Mouse (Mus musculus) neural tube, embryonic 14.5 days (tissue): ENCODE measurements at regions not wholly inside any gene's neighbourhood (a gene's known extent, or its start where the extent isn't known, plus 50 kb on each side); places are given as distances from the start of the nearest gene placed in this dataset.

Experiments
- ATAC-seq: fragments of 200-750 bp; cut with Nextera tagmentation; 2 replicates; pipeline ENCODE4 v1.8.0; 2017; ENCODE audit warnings: low read depth, mild to moderate bottlenecking, moderate TSS enrichment, moderate library complexity
- H3K27ac ChIP-seq: fragments of 300-500 bp; sonication (generic); 2 replicates; pipeline ENCODE4 v1.5.1; 2014; ENCODE audit warnings: low read depth, mild to moderate bottlenecking, control low read depth, low read length, moderate library complexity, mixed read lengths
- H3K27me3 ChIP-seq: fragments of 300-500 bp; sonication (generic); 2 replicates; pipeline ENCODE4 v1.6.1; 2014; ENCODE audit warnings: low read length; ENCODE audit not compliant: control insufficient read depth, insufficient read depth
- H3K36me3 ChIP-seq: fragments of 300-500 bp; sonication (generic); 2 replicates; pipeline ENCODE4 v1.6.1; 2014; ENCODE audit warnings: low read length, mixed read lengths; ENCODE audit not compliant: control insufficient read depth, insufficient read depth
- H3K4me1 ChIP-seq: fragments of 300-500 bp; sonication (generic); 2 replicates; pipeline ENCODE4 v1.6.1; 2014; ENCODE audit warnings: low read length; ENCODE audit not compliant: control insufficient read depth, insufficient read depth
- H3K4me2 ChIP-seq: fragments of 300-500 bp; sonication (generic); 2 replicates; pipeline ENCODE4 v1.6.1; 2014; ENCODE audit warnings: mild to moderate bottlenecking, low read depth, low read length, control low read depth
- H3K4me3 ChIP-seq: fragments of 300-500 bp; sonication (generic); 2 replicates; pipeline ENCODE4 v1.5.1; 2014; ENCODE audit warnings: low read depth, low read length, control low read depth, mixed read lengths
- H3K9ac ChIP-seq: fragments of 300-500 bp; sonication (generic); replicated peaks from 2 replicates; pipeline ENCODE4 v1.6.1; 2014; ENCODE audit warnings: low read depth, mild to moderate bottlenecking, control low read depth, low read length, mixed read lengths
- H3K9me3 ChIP-seq: fragments of 300-500 bp; sonication (generic); 2 replicates; pipeline ENCODE4 v1.6.1; 2016; ENCODE audit warnings: low read length; ENCODE audit not compliant: control insufficient read depth
- WGBS: fragments of 180-500 bp; shearing (Covaris S2); extraction: QIAGEN DNeasy Blood & Tissue Kit; methylation state at CpG from one replicate; pipeline ENCODE4 v1.1.7; 2014; 5-methylcytosine and 5-hydroxymethylcytosine counted together

DNA sequence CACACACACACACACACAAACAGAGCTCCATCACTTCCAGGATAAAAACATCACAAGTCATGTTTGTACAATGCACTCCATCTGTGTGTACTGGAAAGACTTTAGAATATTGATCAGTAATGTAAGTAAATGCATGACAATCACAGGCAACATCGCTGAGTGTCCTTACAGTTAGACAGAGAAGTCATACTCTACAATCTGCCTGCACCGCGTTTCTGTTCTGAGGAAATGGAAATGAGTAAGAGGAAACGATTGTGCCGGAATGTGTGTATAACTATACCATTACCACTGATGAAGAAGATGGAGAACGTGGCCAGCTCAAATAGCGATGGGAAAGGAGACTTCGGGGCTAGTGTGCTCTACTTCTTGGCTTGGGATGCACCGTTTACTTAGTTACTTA lies 210.7 kb downstream of the Dusp6 start:
- no peak for ATAC-seq
- Histone ChIP-seq H3K27me3 (no peaks in the 10 kb centered on the region), H3K4me2 (no peak overlapping the region), H3K9ac (no peak overlapping the region), H3K4me3 (no peak overlapping the region), H3K36me3 (no peaks in the 10 kb centered on the region), H3K9me3 (no peaks in the 10 kb centered on the region), H3K4me1 (no peaks in the 10 kb centered on the region), H3K27ac (no peak overlapping the region)
- 93% methylated on average over 9 of the region's 9 CpGs for WGBS

DNA sequence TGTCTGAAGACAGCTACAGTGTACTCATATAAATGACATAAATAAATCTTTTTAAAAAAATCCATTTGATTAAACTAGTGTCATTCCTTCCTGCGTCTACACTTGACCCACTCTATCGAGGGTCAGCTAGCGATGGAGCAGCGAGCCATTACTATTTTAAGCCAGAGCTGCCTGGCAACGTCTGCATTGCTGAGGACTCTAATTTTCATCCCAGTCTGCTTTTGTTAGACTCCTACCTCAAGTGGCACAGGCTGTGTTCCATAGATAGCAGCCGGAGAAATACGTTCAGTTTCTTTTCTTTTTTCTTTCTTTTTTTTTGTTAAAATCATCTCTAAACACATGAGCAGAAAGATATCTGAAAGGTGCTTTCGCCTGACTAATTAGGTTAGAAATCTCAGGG lies 211.5 kb downstream of the Dusp6 start:
- H3K4me3 ChIP-seq = no peak overlapping the region
- H3K36me3 ChIP-seq = no peaks in the 10 kb centered on the region
- no peak overlapping the region for H3K27ac ChIP-seq
- H3K9me3 ChIP-seq = no peaks in the 10 kb centered on the region
- H3K27me3 ChIP-seq = no peaks in the 10 kb centered on the region
- no peak for ATAC-seq
- no peak overlapping the region for H3K9ac ChIP-seq
- 84% methylated on average over 8 of the region's 8 CpGs for WGBS
- H3K4me1 ChIP-seq = no peaks in the 10 kb centered on the region
- no peak overlapping the region for H3K4me2 ChIP-seq

DNA sequence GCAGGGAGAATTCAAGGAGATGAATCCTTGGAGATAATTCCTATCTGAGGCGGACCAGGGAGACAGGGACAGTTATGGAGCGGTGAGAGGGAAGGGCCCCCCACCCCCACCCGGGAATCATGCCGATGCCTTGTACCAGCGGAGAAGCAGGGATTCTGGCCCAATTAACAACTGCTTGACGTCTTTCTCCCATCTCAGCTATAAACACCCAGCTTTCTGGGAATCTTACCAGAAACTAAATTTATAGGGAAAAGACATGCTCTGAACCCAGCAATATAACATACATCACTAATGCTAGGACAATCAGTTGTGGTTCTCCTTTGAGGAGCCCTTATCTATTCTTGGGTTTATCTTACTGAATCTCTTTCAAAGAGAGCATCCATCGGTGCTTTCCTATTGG lies 213.2 kb downstream of the Dusp6 start:
- Histone ChIP-seq H3K4me1 (no peaks in the 10 kb centered on the region), H3K9me3 (no peaks in the 10 kb centered on the region), H3K9ac (no peak overlapping the region), H3K36me3 (no peaks in the 10 kb centered on the region), H3K4me2 (no peak overlapping the region), H3K4me3 (no peak overlapping the region), H3K27ac (no peak overlapping the region), H3K27me3 (no peaks in the 10 kb centered on the region)
- ATAC-seq = no peak
- WGBS = 76% methylated on average over 7 of the region's 7 CpGs

DNA sequence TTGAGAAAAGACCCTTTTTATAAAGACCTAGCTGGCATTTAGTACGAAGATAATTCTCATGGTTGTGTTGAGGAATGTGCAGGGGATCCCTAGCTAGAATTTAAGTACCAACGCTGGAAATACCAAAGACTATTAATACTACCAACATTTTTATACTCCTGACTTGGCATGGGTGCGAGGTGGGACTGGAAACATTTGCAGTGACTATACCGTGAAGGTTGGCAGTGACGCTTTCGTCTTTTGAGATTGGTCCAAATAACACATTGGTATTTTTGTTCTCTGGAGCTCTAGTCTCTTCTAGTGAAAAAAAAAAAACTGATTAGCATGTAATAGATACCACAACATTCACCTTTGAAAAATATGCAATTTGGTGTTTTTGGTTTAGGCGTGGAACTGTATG lies 213.7 kb downstream of the Dusp6 start:
- Histone ChIP-seq H3K27ac (no peak overlapping the region), H3K36me3 (no peaks in the 10 kb centered on the region), H3K4me2 (no peak overlapping the region), H3K9ac (no peak overlapping the region), H3K9me3 (no peaks in the 10 kb centered on the region), H3K4me3 (no peak overlapping the region), H3K27me3 (no peaks in the 10 kb centered on the region), H3K4me1 (no peaks in the 10 kb centered on the region)
- no peak for ATAC-seq
- 91% methylated on average over 7 of the region's 7 CpGs for WGBS

DNA sequence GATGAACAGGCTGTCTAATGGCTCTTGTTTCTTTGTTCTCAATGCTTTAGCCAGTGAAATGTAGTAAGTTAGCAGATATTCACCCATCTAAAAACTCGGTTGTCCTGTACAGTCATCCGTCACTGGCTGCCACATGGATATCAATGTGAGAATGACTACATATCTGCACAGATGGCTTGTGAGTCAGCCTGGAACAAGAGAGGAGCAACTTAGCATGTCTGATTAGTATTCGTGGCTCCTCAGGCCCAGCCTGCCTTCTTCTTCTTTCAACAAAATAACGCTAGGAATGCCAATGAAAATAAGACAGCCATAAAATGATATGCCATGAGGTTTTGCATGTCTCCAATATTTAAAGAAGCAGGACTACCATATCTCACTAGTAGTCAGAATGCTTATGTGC lies 217.5 kb downstream of the Dusp6 start:
- H3K4me2 ChIP-seq = no peak overlapping the region
- no peaks in the 10 kb centered on the region for H3K36me3 ChIP-seq
- H3K27ac ChIP-seq = no peak overlapping the region
- no peak overlapping the region for H3K4me3 ChIP-seq
- WGBS = 67% methylated on average over 4 of the region's 4 CpGs
- H3K9me3 ChIP-seq = no peaks in the 10 kb centered on the region
- no peaks in the 10 kb centered on the region for H3K4me1 ChIP-seq
- ATAC-seq = no peak
- no peaks in the 10 kb centered on the region for H3K27me3 ChIP-seq
- no peak overlapping the region for H3K9ac ChIP-seq

DNA sequence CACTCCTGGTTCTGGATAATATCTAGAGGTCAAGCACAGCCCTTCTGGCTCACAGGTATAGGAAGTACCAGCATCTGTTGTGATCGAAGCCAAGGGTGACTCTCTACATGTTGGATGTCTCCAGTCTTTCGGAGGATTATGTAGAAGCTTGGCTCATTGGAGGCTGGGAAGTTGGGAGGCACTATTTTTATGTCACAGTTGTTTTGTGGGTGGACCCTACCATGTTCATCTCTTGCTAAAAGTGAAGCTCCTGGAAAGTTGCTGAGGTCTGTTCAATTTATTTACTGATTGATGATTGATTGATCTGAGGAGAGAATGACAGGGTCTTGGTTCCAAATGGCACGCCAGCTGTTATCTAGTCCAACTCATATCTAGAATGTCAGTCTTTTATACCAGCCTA lies 219.0 kb downstream of the Dusp6 start:
- Histone ChIP-seq H3K4me2 (no peak overlapping the region), H3K9ac (no peak overlapping the region), H3K4me3 (no peak overlapping the region), H3K4me1 (no peaks in the 10 kb centered on the region), H3K36me3 (no peaks in the 10 kb centered on the region), H3K9me3 (no peaks in the 10 kb centered on the region), H3K27me3 (no peaks in the 10 kb centered on the region), H3K27ac (no peak overlapping the region)
- no peak for ATAC-seq
- WGBS = 96% methylated on average over 3 of the region's 3 CpGs

DNA sequence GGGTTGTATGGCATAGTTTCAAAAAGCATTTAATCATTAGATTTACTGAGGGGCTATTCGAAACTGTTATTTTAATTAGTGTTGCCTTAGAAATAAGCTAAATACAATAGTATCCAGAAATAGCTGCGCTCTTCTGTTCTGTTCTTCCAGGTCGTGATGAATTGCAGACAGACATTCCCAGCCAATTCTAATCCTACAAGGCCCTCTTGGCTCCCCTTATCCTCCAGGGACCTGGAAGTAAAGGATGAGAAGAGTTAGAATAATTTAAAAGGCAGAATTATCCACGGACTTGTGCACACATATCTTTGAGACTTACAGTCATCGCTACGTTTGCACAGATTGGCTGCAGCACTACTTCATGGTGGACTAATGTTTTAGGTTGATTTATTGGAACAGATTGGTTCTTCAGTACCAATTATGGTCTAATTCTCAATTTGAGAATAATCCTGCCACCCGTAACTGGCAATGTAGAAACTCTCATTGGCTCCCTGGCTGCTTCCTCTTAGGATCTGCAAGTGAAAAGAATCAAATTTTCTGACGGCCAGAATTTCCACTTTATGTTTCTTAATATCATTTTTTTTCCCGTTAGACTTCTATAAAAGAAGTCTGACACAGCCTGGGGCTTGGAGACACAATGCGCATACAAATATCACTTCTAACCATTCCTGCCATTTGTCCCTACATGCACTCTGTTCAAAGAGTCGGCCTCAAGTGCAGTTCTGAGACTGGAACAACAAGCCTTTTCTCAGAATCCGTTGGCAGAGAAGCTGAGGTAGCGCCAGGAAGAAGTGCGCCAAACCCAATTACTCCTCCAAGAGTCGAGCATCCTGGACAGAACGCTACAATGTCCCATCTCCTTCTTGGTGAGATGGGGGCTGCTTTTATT lies 225.4 kb downstream of the Dusp6 start:
- Histone ChIP-seq H3K36me3 (no peaks in the 10 kb centered on the region), H3K9ac (no peak overlapping the region), H3K27me3 (no peaks in the 10 kb centered on the region), H3K9me3 (no peaks in the 10 kb centered on the region), H3K27ac (no peak overlapping the region), H3K4me1 (no peaks in the 10 kb centered on the region), H3K4me3 (no peak overlapping the region), H3K4me2 (no peak overlapping the region)
- 71% methylated on average over 16 of the region's 16 CpGs for WGBS
- ATAC-seq = peak; percentile 51; the same call in 1 of the 2 replicates

DNA sequence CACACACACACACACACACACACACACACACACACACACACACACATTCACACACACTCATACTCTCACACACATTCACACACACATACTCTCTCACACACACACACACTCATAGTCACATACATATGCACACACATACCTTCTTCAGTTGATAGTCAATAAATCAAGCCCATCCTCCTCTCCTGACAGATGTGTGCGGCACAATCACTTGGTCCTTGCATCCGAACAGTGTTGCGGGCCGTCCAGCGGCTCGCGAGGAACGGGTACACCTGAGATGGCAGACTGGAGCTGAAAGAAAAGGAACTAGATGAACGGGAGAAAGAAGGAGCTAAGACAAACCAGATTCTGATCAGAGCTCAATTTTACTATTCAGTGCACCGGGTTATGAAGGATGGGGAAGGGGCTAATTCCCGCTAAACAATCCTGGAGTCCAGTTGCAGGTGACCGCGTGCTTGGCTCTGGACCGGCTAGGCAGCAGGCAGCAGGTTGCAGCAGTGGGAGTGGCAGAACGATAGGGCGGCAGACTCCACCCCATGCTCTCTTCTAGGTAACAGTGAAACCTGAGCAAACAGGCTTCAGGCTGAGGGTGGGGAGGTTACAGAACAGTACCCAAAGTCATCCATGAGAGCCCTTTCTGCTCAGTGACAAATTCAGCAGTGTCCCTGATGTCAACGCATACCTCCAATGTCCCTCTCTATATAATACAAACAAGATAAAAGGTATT lies 247.8 kb downstream of the Csl start:
- no peaks in the 10 kb centered on the region for H3K27me3 ChIP-seq
- 76% methylated on average over 17 of the region's 17 CpGs for WGBS
- no peaks in the 10 kb centered on the region for H3K4me1 ChIP-seq
- no peak for ATAC-seq
- no peaks in the 10 kb centered on the region for H3K36me3 ChIP-seq
- no peak overlapping the region for H3K27ac ChIP-seq
- H3K9ac ChIP-seq = no peak overlapping the region
- no peak overlapping the region for H3K4me2 ChIP-seq
- no peak overlapping the region for H3K4me3 ChIP-seq
- no peaks in the 10 kb centered on the region for H3K9me3 ChIP-seq

DNA sequence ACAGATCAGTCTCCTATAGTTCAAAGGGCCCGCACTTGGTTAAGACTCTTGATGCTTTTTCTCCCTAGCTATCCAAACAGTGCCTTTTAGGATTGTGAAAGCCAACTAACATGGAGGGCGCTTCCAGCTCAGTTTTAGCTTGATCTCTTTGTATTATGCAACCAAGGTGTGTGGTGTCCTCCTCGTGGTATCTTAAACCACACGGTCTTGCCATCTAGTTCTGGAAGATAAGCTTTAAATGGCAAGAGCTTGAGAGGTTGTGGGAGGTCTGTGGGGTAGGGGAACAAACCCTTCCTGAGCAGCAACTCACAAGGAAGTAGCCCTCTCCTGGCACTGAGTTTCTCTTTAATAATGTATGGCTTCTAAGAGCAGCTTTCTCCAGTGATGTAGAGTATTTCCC lies 241.5 kb downstream of the Csl start:
- Histone ChIP-seq H3K27ac (no peak overlapping the region), H3K9ac (no peak overlapping the region), H3K4me3 (no peak overlapping the region), H3K4me1 (no peaks in the 10 kb centered on the region), H3K4me2 (no peak overlapping the region), H3K36me3 (no peaks in the 10 kb centered on the region), H3K9me3 (no peaks in the 10 kb centered on the region), H3K27me3 (no peaks in the 10 kb centered on the region)
- WGBS = 94% methylated on average over 4 of the region's 4 CpGs
- ATAC-seq = no peak
